Mouse (Mus musculus): ENCODE results near the gene Mobp. TPM values are rescaled to one million over a fixed set of nuclear protein-coding genes. Genes with fewer than 3 reads are reported as not detected.

The Mobp gene
- polyA plus RNA-seq, 1 experiment from 2014 or later: 1.7 TPM

- no peak overlapping the region for H3K27ac ChIP-seq (ENCODE audit: low read length)
- no peaks in the 10 kb centered on the region for H3K27me3 ChIP-seq (ENCODE audit: control insufficient read depth, insufficient read depth, low read length)
- H3K4me3 ChIP-seq (replicated peaks; ENCODE audit: low read length): no peak overlapping the region
- H3K9me3 ChIP-seq (replicated peaks; ENCODE audit: control insufficient read depth, low read length): no peaks in the 10 kb centered on the region; the same call in 1 of the 2 replicates
- peaks cover 3% of the 10 kb centered on the region; the same call in 1 of the 2 replicates for H3K4me1 ChIP-seq (ENCODE audit: control insufficient read depth, insufficient read depth, low read length)
- WGBS: 78% methylated on average over 7 of the region's 7 CpGs
- no peak for ATAC-seq (ENCODE audit: insufficient read depth, low FRiP score)
- H3K4me2 ChIP-seq (ENCODE audit: low read depth, low read length): no peak overlapping the region
- no peak overlapping the region for H3K9ac ChIP-seq (ENCODE audit: low read length)
- H3K36me3 ChIP-seq (ENCODE audit: control insufficient read depth, insufficient read depth, low read length): no peaks in the 10 kb centered on the region
Observed at GRCm38 (mm10) chr9:120192742-120193141, 43.2 kb downstream of the Mobp start.

GRCm38 (mm10) chr9:120200873-120201272 is 51.4 kb downstream of the Mobp start:
- peaks cover 3% of the 10 kb centered on the region; the same call in 1 of the 2 replicates for H3K4me1 ChIP-seq (ENCODE audit: control insufficient read depth, insufficient read depth, low read length)
- H3K4me3 ChIP-seq (replicated peaks; ENCODE audit: low read length): no peak overlapping the region
- H3K4me2 ChIP-seq (ENCODE audit: low read depth, low read length): no peak overlapping the region
- H3K27ac ChIP-seq (ENCODE audit: low read length): no peak overlapping the region
- no peaks in the 10 kb centered on the region; the same call in 1 of the 2 replicates for H3K9me3 ChIP-seq (replicated peaks; ENCODE audit: control insufficient read depth, low read length)
- H3K27me3 ChIP-seq (ENCODE audit: control insufficient read depth, insufficient read depth, low read length): no peaks in the 10 kb centered on the region
- WGBS: 49% methylated on average over 4 of the region's 4 CpGs
- no peaks in the 10 kb centered on the region for H3K36me3 ChIP-seq (ENCODE audit: control insufficient read depth, insufficient read depth, low read length)
- H3K9ac ChIP-seq (ENCODE audit: low read length): no peak overlapping the region
- ATAC-seq (ENCODE audit: insufficient read depth, low FRiP score): no peak

DNA sequence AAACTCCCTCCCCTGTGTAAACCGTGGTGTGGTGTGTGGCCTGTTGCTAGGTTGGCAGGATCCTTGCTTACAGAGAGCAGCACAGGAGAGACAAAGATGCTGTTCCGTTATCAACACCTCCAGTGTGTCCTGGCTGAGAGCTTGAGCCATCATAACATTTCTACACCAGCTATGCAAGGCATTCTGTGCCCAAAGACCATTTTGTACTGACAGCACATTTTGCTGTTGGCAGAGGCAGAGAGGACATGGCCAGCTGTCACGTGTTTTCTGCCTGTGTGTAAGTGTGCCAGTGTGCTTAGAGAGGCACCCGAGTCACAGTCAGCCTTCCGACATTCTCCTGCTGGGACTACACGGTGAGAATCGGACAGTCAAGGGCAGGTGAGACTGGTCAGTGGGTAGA is 52.2 kb downstream of the Mobp start:
- Histone ChIP-seq H3K4me2 (ENCODE audit: low read depth, low read length) (no peak overlapping the region), H3K9ac (ENCODE audit: low read length) (no peak overlapping the region), H3K27ac (ENCODE audit: low read length) (no peak overlapping the region), H3K4me3 (replicated peaks; ENCODE audit: low read length) (no peak overlapping the region), H3K4me1 (ENCODE audit: control insufficient read depth, insufficient read depth, low read length) (peaks cover 3% of the 10 kb centered on the region; the same call in 1 of the 2 replicates), H3K36me3 (ENCODE audit: control insufficient read depth, insufficient read depth, low read length) (no peaks in the 10 kb centered on the region), H3K27me3 (ENCODE audit: control insufficient read depth, insufficient read depth, low read length) (no peaks in the 10 kb centered on the region), H3K9me3 (replicated peaks; ENCODE audit: control insufficient read depth, low read length) (no peaks in the 10 kb centered on the region; the same call in 1 of the 2 replicates)
- no peak for ATAC-seq (ENCODE audit: insufficient read depth, low FRiP score)
- WGBS: 82% methylated on average over 7 of the region's 7 CpGs

GRCm38 (mm10) chr9:120202683-120203082 is 53.2 kb downstream of the Mobp start:
- WGBS: 36% methylated on average over 12 of the region's 12 CpGs
- Histone ChIP-seq H3K9me3 (replicated peaks; ENCODE audit: control insufficient read depth, low read length) (no peaks in the 10 kb centered on the region), H3K27ac (ENCODE audit: low read length) (no peak overlapping the region), H3K9ac (ENCODE audit: low read length) (no peak overlapping the region), H3K4me3 (replicated peaks; ENCODE audit: low read length) (no peak overlapping the region), H3K4me1 (ENCODE audit: control insufficient read depth, insufficient read depth, low read length) (peaks cover 3% of the 10 kb centered on the region; the same call in 1 of the 2 replicates), H3K27me3 (ENCODE audit: control insufficient read depth, insufficient read depth, low read length) (no peaks in the 10 kb centered on the region), H3K4me2 (ENCODE audit: low read depth, low read length) (no peak overlapping the region), H3K36me3 (ENCODE audit: control insufficient read depth, insufficient read depth, low read length) (no peaks in the 10 kb centered on the region)
- no peak for ATAC-seq (ENCODE audit: insufficient read depth, low FRiP score)

DNA sequence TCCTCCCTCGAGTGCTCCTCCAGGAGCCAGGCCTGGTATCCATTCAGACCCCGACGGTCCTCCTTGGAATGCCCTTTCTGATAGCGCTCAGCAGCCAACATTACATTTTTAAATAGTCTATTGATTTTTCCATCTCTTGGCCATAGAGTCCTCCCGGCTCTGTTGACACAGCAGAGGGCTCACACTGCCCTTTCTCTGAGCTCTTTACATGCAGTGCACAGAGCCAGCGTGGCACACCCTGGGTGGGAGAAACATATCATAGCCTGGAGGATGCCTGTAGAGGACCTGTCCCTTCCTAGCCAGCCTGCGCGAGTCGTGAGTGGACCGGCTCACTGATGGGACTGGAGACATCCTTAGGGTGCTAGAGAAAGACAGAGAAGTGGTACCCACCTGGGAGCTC is 54.4 kb downstream of the Mobp start:
- H3K27me3 ChIP-seq (ENCODE audit: control insufficient read depth, insufficient read depth, low read length): no peaks in the 10 kb centered on the region
- no peak overlapping the region for H3K27ac ChIP-seq (ENCODE audit: low read length)
- peak; percentile 76 for ATAC-seq (ENCODE audit: insufficient read depth, low FRiP score)
- WGBS: 52% methylated on average over 10 of the region's 10 CpGs
- H3K4me1 ChIP-seq (ENCODE audit: control insufficient read depth, insufficient read depth, low read length): peaks cover 3% of the 10 kb centered on the region; the same call in 1 of the 2 replicates
- H3K4me3 ChIP-seq (replicated peaks; ENCODE audit: low read length): no peak overlapping the region
- no peaks in the 10 kb centered on the region for H3K36me3 ChIP-seq (ENCODE audit: control insufficient read depth, insufficient read depth, low read length)
- no peaks in the 10 kb centered on the region for H3K9me3 ChIP-seq (replicated peaks; ENCODE audit: control insufficient read depth, low read length)
- no peak overlapping the region for H3K4me2 ChIP-seq (ENCODE audit: low read depth, low read length)
- H3K9ac ChIP-seq (ENCODE audit: low read length): no peak overlapping the region

DNA sequence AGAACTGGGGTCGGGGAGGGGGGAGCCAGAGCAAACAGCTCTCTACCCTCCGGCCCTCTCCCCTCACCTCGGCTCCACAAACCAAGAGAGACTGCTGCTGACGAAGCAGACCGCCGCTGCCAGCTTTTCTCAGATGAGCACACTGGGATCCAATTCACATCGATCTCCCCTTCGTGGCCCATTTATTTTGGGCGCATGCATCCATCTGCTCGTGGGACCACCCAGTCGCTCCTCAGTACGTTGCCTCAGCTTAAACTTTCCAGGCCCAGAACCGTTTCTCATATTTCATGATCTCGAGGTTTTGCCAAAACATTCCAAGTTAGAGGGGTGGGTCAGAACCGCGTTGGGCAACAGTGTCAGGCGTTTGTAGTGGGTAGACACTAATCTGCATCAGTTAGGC is 57.4 kb downstream of the Mobp start:
- Histone ChIP-seq H3K9me3 (replicated peaks; ENCODE audit: control insufficient read depth, low read length) (no peaks in the 10 kb centered on the region), H3K4me1 (ENCODE audit: control insufficient read depth, insufficient read depth, low read length) (peaks cover 3% of the 10 kb centered on the region; the same call in 1 of the 2 replicates), H3K4me3 (replicated peaks; ENCODE audit: low read length) (no peak overlapping the region), H3K27me3 (ENCODE audit: control insufficient read depth, insufficient read depth, low read length) (no peaks in the 10 kb centered on the region), H3K9ac (ENCODE audit: low read length) (no peak overlapping the region), H3K27ac (ENCODE audit: low read length) (no peak overlapping the region), H3K4me2 (ENCODE audit: low read depth, low read length) (no peak overlapping the region), H3K36me3 (ENCODE audit: control insufficient read depth, insufficient read depth, low read length) (no peaks in the 10 kb centered on the region)
- WGBS: 48% methylated on average over 17 of the region's 17 CpGs
- ATAC-seq (ENCODE audit: insufficient read depth, low FRiP score): no peak

- ATAC-seq (ENCODE audit: insufficient read depth, low FRiP score): no peak
- WGBS: 76% methylated on average over 4 of the region's 4 CpGs
- H3K9ac ChIP-seq (ENCODE audit: low read length): no peak overlapping the region
- no peak overlapping the region for H3K4me3 ChIP-seq (replicated peaks; ENCODE audit: low read length)
- H3K36me3 ChIP-seq (ENCODE audit: control insufficient read depth, insufficient read depth, low read length): no peaks in the 10 kb centered on the region
- no peak overlapping the region for H3K4me2 ChIP-seq (ENCODE audit: low read depth, low read length)
- H3K4me1 ChIP-seq (ENCODE audit: control insufficient read depth, insufficient read depth, low read length): no peaks in the 10 kb centered on the region
- no peaks in the 10 kb centered on the region for H3K9me3 ChIP-seq (replicated peaks; ENCODE audit: control insufficient read depth, low read length)
- H3K27me3 ChIP-seq (ENCODE audit: control insufficient read depth, insufficient read depth, low read length): no peaks in the 10 kb centered on the region
- no peak overlapping the region for H3K27ac ChIP-seq (ENCODE audit: low read length)
Observed at GRCm38 (mm10) chr9:120210068-120210467, 60.6 kb downstream of the Mobp start.

DNA sequence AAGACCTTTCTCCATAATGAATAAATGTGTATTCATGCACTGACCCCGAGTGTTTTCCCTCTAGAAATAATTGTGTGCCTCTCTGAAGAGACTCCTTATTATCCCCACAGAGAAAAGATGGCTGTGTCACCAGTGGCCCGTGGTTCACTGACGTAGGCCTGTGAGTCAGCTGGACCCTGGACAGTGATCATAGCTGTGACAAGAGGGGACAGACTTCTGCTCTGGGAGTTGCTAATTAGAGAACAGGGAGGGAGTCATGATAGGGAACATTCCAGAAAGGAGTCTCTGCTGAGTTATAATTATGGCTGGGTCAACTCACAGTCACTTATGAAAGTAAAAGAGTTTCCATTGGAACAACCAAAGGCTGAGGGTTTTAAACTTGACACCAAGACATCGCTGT is 61.4 kb downstream of the Mobp start:
- H3K27ac ChIP-seq (ENCODE audit: low read length): no peak overlapping the region
- H3K27me3 ChIP-seq (ENCODE audit: control insufficient read depth, insufficient read depth, low read length): no peaks in the 10 kb centered on the region
- no peaks in the 10 kb centered on the region for H3K4me1 ChIP-seq (ENCODE audit: control insufficient read depth, insufficient read depth, low read length)
- no peak overlapping the region for H3K9ac ChIP-seq (ENCODE audit: low read length)
- no peak overlapping the region for H3K4me3 ChIP-seq (replicated peaks; ENCODE audit: low read length)
- no peaks in the 10 kb centered on the region for H3K9me3 ChIP-seq (replicated peaks; ENCODE audit: control insufficient read depth, low read length)
- no peak overlapping the region for H3K4me2 ChIP-seq (ENCODE audit: low read depth, low read length)
- WGBS: 63% methylated on average over 4 of the region's 4 CpGs
- no peak for ATAC-seq (ENCODE audit: insufficient read depth, low FRiP score)
- no peaks in the 10 kb centered on the region for H3K36me3 ChIP-seq (ENCODE audit: control insufficient read depth, insufficient read depth, low read length)

DNA sequence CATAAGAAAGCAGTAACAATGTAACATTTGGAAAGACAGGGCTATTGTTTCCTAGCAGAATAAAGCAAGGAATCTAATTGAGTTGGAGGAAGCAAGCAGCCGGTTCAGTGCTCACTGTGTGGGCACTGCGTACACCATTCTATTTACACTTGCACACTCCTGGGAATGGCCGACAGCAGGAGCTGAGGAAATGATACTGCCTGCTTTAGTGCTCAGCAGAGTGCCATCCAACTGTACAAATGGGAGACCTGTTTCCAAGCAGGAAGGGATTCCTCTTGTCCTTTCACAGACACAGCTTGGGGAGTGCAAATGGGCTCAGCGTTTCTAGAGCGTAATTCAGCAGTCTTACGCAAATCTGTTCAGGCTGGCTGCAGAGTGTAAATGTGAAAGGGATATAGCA is 63.4 kb downstream of the Mobp start:
- H3K4me2 ChIP-seq (ENCODE audit: low read depth, low read length): no peak overlapping the region
- no peak for ATAC-seq (ENCODE audit: insufficient read depth, low FRiP score)
- H3K4me3 ChIP-seq (replicated peaks; ENCODE audit: low read length): no peak overlapping the region
- no peak overlapping the region for H3K9ac ChIP-seq (ENCODE audit: low read length)
- H3K27ac ChIP-seq (ENCODE audit: low read length): no peak overlapping the region
- H3K36me3 ChIP-seq (ENCODE audit: control insufficient read depth, insufficient read depth, low read length): no peaks in the 10 kb centered on the region
- no peaks in the 10 kb centered on the region for H3K4me1 ChIP-seq (ENCODE audit: control insufficient read depth, insufficient read depth, low read length)
- H3K9me3 ChIP-seq (replicated peaks; ENCODE audit: control insufficient read depth, low read length): no peaks in the 10 kb centered on the region
- no peaks in the 10 kb centered on the region for H3K27me3 ChIP-seq (ENCODE audit: control insufficient read depth, insufficient read depth, low read length)
- 81% methylated on average over 6 of the region's 6 CpGs for WGBS

Measured in stomach, embryonic 16.5 days (tissue).